Mouse (Mus musculus): ENCODE results near the gene Cltb.

Gene Cltb

GRCm38 (mm10) chr13:54560608-54561007, 50.5 kb downstream of the Cltb start:
- no peak for DNase-seq

- no peak for DNase-seq
These were observed 51.5 kb downstream of the Cltb start for GRCm38 (mm10) chr13:54559656-54560055.

GRCm38 (mm10) chr13:54557652-54558051, 53.5 kb downstream of the Cltb start:
- DNase-seq = no peak

DNA sequence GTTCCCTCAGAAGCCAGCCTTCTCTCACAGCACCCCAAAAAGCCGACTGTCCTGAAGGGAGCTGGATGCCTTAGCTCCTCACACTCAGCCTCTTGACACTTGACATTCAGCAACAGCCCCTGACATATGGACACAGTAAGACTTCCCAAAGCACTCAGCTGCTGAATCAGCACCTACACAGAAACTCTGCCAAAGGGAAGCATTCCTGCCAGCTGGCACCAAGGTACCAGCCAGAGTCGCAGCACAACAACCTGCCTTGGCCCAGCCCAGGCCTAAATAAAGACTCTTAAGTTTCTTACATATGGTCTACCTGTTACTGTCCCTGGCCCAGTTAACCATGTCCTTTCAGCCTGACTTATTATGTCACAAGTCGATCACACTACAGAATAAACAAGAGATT, 54.3 kb downstream of the Cltb start:
- no peak for DNase-seq

DNA sequence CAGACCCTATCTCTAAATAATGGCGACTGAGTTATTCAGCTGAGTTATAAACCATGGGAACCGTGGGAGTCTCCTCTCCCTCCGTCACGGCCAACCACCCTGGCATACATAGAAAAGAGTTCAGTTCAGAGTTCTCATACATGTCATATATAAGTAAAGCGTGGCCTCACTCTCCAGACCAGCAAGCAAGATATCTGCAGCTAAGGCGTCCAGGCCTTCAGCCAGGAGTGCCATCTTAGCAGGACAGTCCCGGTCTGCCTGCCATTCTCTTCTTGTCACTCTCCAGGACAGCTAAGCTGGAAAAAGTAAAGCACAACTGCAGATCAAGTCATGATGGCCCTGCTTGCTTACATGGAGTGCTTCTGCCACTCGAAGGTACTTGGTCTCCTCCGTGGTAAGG, 55.0 kb downstream of the Cltb start:
- DNase-seq = no peak

DNA sequence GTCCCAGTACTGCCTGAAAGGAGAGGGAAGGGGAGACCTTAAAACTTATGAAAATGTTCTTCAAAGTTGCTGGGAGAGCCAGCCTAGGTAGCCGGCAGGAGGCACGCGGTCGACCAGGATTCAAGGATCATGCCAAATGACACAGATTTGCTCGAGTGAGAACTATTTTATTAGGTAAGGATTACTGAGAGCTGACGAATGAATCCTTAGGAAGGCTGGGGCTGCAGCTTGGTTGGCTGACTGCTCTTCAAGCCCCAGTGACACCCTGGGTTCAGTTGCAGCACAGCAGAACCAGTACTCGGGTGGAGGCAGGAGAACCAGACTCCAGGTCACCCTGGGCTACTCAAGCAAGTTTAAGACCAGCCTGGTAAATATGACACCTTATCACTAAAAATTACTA, 63.1 kb downstream of the Cltb start:
- no peak for DNase-seq
